Mouse (Mus musculus) forebrain, embryonic 16.5 days (tissue): ENCODE results near the gene Ctnnd2. TPM values are rescaled to one million over a fixed set of nuclear protein-coding genes. Genes with fewer than 3 reads are reported as not detected.

Source experiments
- ATAC-seq: fragments of 200-750 bp; cut with Nextera tagmentation; 2 replicates; pipeline ENCODE4 v1.8.0; 2017; ENCODE audit warnings: mild to moderate bottlenecking, moderate library complexity
- H3K27ac ChIP-seq: fragments of 300-500 bp; sonication (generic); 2 replicates; pipeline ENCODE4 v1.5.1; 2014; ENCODE audit warnings: low read length, control low read depth
- H3K27me3 ChIP-seq: fragments of 300-500 bp; sonication (generic); replicated peaks from 2 replicates; pipeline ENCODE4 v1.6.1; 2014; ENCODE audit warnings: low read length; ENCODE audit not compliant: control insufficient read depth, insufficient read depth
- H3K36me3 ChIP-seq: fragments of 300-500 bp; sonication (generic); 2 replicates; pipeline ENCODE4 v1.6.1; 2014; ENCODE audit not compliant: control insufficient read depth, insufficient read depth
- H3K4me1 ChIP-seq: fragments of 300-500 bp; sonication (generic); replicated peaks from 2 replicates; pipeline ENCODE4 v1.6.1; 2014; ENCODE audit warnings: low read length; ENCODE audit not compliant: control insufficient read depth, insufficient read depth
- H3K4me2 ChIP-seq: fragments of 300-500 bp; sonication (generic); 2 replicates; pipeline ENCODE4 v1.6.1; 2014; ENCODE audit warnings: mild to moderate bottlenecking, low read length, control low read depth
- H3K4me3 ChIP-seq: fragments of 300-500 bp; sonication (generic); replicated peaks from 2 replicates; pipeline ENCODE4 v1.5.1; 2014; ENCODE audit warnings: mild to moderate bottlenecking, low read length, control low read depth
- H3K9ac ChIP-seq: fragments of 300-500 bp; sonication (generic); replicated peaks from 2 replicates; pipeline ENCODE4 v1.6.1; 2014; ENCODE audit warnings: low read depth, low read length, control low read depth
- H3K9me3 ChIP-seq: fragments of 300-500 bp; sonication (generic); 2 replicates; pipeline ENCODE4 v1.6.1; 2016; ENCODE audit warnings: low read length; ENCODE audit not compliant: control insufficient read depth
- WGBS: fragments of 180-500 bp; shearing (Covaris S2); extraction: QIAGEN DNeasy Blood & Tissue Kit; methylation state at CpG from one replicate; pipeline ENCODE4 v1.1.7; 2014; 5-methylcytosine and 5-hydroxymethylcytosine counted together
- polyA plus RNA-seq: library from polyadenylated mRNA; unstranded; fragments of >200 nt; fragmentation: Nextera tagmentation; extraction: Ambion mirVana; gene quantifications from 2 replicates; pipeline ENCODE4 v1.2.1, GENCODE M21; 2015

Gene Ctnnd2
- polyA plus RNA-seq, 1 experiment from 2014 or later = 82.7 TPM

DNA sequence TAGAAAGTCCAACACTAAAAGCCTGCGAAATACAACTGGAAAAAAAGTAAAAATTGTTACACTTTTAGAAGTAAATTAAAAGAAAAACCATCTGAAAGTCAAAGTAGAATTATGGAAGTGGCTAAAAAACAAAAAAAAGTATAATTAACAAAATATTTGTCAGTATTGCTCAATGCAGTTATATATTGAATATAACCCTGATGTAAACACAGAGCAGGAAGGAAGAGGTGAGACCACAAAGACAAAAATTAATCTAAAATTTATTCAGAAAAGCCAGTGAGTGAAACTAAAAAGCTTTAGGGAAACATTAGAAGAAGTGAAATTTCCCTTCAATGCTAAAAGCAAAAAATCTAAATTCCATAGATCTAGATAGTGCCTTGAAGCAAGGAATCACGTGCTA, 392.2 kb downstream of the Ctnnd2 start:
- H3K27me3 ChIP-seq = no peaks in the 10 kb centered on the region
- H3K9ac ChIP-seq = no peak overlapping the region
- no peaks in the 10 kb centered on the region for H3K4me1 ChIP-seq
- H3K36me3 ChIP-seq = no peaks in the 10 kb centered on the region
- H3K4me2 ChIP-seq = no peak overlapping the region
- no peak overlapping the region for H3K27ac ChIP-seq
- no peak for ATAC-seq
- WGBS = 87% methylated on average over 2 of the region's 2 CpGs
- no peak overlapping the region for H3K4me3 ChIP-seq
- H3K9me3 ChIP-seq = no peaks in the 10 kb centered on the region

DNA sequence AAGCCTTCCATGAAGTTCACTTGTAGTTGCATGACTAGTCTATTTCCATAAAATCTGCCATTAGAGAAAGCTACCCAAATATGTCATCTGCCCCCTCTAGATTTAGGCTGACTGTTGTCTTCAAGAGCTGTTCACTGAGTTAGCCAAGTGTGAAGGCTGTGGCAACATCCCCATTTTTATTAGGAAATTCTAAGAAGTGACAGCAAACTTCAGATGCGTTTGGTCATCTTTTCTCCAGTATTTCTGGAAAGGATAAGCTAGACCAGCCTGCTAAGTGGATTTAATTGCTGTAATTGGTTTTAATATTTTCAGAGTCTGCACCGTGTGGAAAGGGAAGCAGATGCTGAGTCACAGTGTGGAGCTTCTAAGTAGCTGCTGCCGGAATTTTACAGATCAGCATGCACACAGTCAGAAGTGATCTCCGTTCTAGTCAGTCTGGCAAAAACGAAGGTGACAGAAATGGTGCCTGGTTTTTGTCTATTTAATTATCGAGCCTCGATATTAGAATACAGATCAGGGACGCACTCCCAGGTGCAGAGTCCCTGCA, 397.9 kb downstream of the Ctnnd2 start:
- no peaks in the 10 kb centered on the region for H3K27me3 ChIP-seq
- WGBS = 67% methylated on average over 8 of the region's 8 CpGs
- no peak overlapping the region for H3K27ac ChIP-seq
- no peaks in the 10 kb centered on the region for H3K9me3 ChIP-seq
- H3K4me2 ChIP-seq = no peak overlapping the region
- H3K36me3 ChIP-seq = no peaks in the 10 kb centered on the region
- H3K9ac ChIP-seq = no peak overlapping the region
- peak; percentile 74 for ATAC-seq
- no peak overlapping the region for H3K4me3 ChIP-seq
- no peaks in the 10 kb centered on the region for H3K4me1 ChIP-seq

DNA sequence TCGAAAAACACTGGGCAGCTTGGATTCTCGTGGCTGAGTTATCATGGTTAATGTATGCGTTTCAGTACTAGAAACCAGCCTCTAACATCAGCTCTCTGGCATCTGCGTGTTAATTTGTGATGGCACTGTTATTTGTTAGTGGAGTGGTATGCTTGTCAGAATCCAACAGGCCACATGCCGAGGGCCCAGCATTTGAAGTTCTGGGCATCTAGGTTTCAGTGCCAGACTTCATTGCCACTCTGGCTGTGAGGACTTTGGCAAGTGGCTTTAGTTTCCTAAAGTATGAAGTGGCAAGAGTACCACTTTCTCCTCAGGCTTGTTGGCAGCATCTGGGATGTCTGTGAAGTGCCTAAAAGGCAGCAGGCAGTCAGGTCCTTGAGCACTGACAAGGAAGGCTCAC, 415.1 kb downstream of the Ctnnd2 start:
- Histone ChIP-seq H3K27me3 (no peaks in the 10 kb centered on the region), H3K4me1 (peaks cover 3% of the 10 kb centered on the region; the same call in 1 of the 2 replicates), H3K9me3 (no peaks in the 10 kb centered on the region), H3K4me3 (no peak overlapping the region), H3K9ac (no peak overlapping the region), H3K4me2 (no peak overlapping the region), H3K27ac (no peak overlapping the region), H3K36me3 (no peaks in the 10 kb centered on the region)
- 0 out of 2 replicates have a peak, but pooled peaks have one; percentile 18 for ATAC-seq
- 60% methylated on average over 5 of the region's 5 CpGs for WGBS

- peaks cover 3% of the 10 kb centered on the region; the same call in 1 of the 2 replicates for H3K36me3 ChIP-seq
- no peaks in the 10 kb centered on the region for H3K9me3 ChIP-seq
- WGBS = 84% methylated on average over 6 of the region's 6 CpGs
- H3K27ac ChIP-seq = no peak overlapping the region
- H3K4me3 ChIP-seq = no peak overlapping the region
- H3K9ac ChIP-seq = no peak overlapping the region
- no peak overlapping the region for H3K4me2 ChIP-seq
- H3K4me1 ChIP-seq = peaks cover 11% of the 10 kb centered on the region
- ATAC-seq = no peak
- no peaks in the 10 kb centered on the region for H3K27me3 ChIP-seq
These were observed 418.5 kb downstream of the Ctnnd2 start for GRCm38 (mm10) chr15:30590865-30591264.

DNA sequence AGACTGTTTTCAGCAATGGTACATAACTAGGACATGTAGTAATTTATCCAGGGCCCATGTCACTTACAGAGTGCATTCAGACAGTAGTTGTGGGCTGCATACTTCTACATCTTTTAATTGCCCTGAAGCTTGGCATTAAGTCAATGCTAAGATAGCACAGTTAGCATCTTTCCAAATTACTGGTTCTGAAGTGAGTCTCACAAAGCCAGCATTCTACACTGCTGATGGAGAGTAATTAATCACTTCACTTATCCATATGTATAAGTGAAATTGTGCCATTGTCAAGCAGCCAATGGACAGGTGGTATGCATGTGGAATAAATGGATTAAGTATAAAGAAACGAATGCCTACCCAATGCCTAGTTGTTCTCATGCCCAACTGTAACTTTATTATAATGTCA, 423.1 kb downstream of the Ctnnd2 start:
- Histone ChIP-seq H3K4me2 (no peak overlapping the region), H3K9ac (no peak overlapping the region), H3K27me3 (no peaks in the 10 kb centered on the region), H3K9me3 (peaks cover under 1% of the 10 kb centered on the region; the same call in 1 of the 2 replicates), H3K36me3 (peaks cover 3% of the 10 kb centered on the region; the same call in 1 of the 2 replicates), H3K4me3 (no peak overlapping the region), H3K4me1 (peaks cover 7% of the 10 kb centered on the region), H3K27ac (peak overlapping the region; percentile 25; the same call in 1 of the 2 replicates)
- ATAC-seq = peak; percentile 76
- 9% methylated on average over 1 of the region's 1 CpGs for WGBS

DNA sequence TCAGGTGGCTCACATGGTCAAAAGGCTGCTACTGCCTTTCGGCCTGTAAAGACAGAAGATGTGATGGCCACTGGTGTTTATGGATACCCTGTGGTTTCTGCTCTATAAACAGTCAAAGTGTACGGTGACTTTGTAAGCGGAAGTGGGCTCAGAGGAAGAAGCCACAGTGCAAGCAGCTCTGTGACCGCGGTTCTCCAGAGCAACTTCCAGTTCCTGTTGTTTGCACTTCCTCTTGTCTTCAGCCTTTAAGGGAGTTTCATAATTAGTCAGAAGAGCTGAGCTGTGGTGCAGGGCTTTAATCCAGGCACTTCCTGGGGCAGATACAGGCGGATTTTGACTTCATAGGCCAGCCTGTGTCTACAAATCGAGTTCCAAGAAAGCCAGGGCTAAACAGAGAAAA, 438.2 kb downstream of the Ctnnd2 start:
- Histone ChIP-seq H3K9ac (no peak overlapping the region), H3K4me2 (no peak overlapping the region), H3K4me1 (no peaks in the 10 kb centered on the region), H3K36me3 (no peaks in the 10 kb centered on the region), H3K27ac (no peak overlapping the region), H3K27me3 (no peaks in the 10 kb centered on the region), H3K4me3 (no peak overlapping the region), H3K9me3 (no peaks in the 10 kb centered on the region)
- ATAC-seq = no peak
- 90% methylated on average over 7 of the region's 7 CpGs for WGBS

GRCm38 (mm10) chr15:30615451-30615850, 443.1 kb downstream of the Ctnnd2 start:
- Histone ChIP-seq H3K9ac (no peak overlapping the region), H3K27me3 (no peaks in the 10 kb centered on the region), H3K4me1 (no peaks in the 10 kb centered on the region), H3K4me3 (no peak overlapping the region), H3K36me3 (no peaks in the 10 kb centered on the region), H3K4me2 (no peak overlapping the region), H3K27ac (no peak overlapping the region), H3K9me3 (no peaks in the 10 kb centered on the region)
- WGBS = 65% methylated on average over 7 of the region's 7 CpGs
- no peak for ATAC-seq

GRCm38 (mm10) chr15:30616861-30617260, 444.5 kb downstream of the Ctnnd2 start:
- Histone ChIP-seq H3K27me3 (no peaks in the 10 kb centered on the region), H3K9ac (no peak overlapping the region), H3K27ac (no peak overlapping the region), H3K4me3 (no peak overlapping the region), H3K36me3 (no peaks in the 10 kb centered on the region), H3K9me3 (no peaks in the 10 kb centered on the region), H3K4me1 (no peaks in the 10 kb centered on the region), H3K4me2 (no peak overlapping the region)
- WGBS = 94% methylated on average over 3 of the region's 3 CpGs
- ATAC-seq = no peak

DNA sequence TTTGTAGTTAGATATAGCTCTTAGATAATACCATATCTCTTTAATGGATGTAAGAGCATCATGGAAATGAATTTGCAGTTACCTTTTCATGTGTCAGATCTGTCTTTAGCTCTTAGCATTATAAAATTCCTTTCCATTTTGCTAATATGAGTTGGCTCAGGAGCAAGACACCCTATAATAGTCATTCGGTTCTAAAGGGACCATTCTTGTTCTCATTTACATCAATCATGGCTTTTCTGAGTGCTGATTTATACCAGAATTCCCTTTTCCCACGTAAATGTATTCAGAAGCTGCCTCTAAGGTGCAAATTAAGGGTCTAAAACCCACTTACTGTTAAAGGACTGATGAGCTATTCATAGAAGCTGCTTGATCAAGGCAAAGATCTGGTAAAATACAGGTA, 445.5 kb downstream of the Ctnnd2 start:
- peak; percentile 60 for ATAC-seq
- no peaks in the 10 kb centered on the region for H3K27me3 ChIP-seq
- no peak overlapping the region for H3K4me3 ChIP-seq
- H3K36me3 ChIP-seq = no peaks in the 10 kb centered on the region
- H3K4me2 ChIP-seq = no peak overlapping the region
- no peak overlapping the region for H3K27ac ChIP-seq
- H3K9ac ChIP-seq = no peak overlapping the region
- H3K9me3 ChIP-seq = no peaks in the 10 kb centered on the region
- no peaks in the 10 kb centered on the region for H3K4me1 ChIP-seq
- WGBS = 28% methylated on average over 2 of the region's 2 CpGs

DNA sequence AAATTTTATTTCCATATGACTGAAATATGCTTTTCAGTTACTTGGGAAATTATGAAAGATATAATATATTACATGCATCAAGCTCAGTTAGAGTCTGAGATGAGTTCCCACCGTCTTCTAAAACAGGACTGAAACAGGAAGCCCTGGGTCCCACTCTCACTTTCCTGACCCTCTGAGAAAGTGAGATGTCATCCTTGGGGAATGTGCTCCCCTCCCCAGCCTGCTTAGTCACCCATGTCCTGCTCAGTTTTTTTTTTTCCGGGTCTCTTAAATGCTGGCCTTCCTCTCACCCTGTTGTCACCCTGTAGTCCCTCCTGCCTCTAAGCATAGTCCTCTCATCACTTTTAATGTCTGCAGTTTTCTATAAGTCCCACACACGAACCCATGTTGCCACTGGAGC, 456.1 kb downstream of the Ctnnd2 start:
- H3K4me1 ChIP-seq = peaks cover 5% of the 10 kb centered on the region; the same call in 1 of the 2 replicates
- no peaks in the 10 kb centered on the region for H3K36me3 ChIP-seq
- H3K27me3 ChIP-seq = no peaks in the 10 kb centered on the region
- 40% methylated on average over 3 of the region's 3 CpGs for WGBS
- H3K4me3 ChIP-seq = no peak overlapping the region
- no peak overlapping the region for H3K4me2 ChIP-seq
- no peak for ATAC-seq
- H3K9ac ChIP-seq = no peak overlapping the region
- H3K9me3 ChIP-seq = no peaks in the 10 kb centered on the region
- H3K27ac ChIP-seq = no peak overlapping the region
